ENCODE assay signal across 12 mouse cellular contexts in the genomic region with DNA sequence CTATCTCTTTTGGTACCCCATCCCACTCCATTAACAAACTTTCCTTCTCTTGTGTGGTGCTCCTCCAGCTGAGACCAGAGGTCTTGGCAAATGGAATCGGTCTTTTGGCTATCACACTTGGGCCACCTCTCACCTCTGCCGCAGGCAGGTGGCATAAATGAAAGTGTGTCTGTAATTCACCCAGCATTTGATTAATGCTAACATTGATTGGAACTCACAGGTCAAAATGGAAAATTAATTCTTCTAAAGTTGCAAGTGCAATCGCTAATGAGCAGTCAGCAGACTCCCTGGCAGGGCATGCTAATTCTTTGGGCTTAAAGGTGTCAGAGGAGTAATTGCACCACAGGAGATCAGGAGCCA. TPM values are rescaled to one million over a fixed set of nuclear protein-coding genes. Genes with fewer than 3 reads are reported as not detected.
DNase-seq lines count a peak whose midpoint lies in the region; ATAC-seq and TF ChIP-seq lines count a peak whose summit lies in the region.
"Had no signal": no experiment of that assay in that cellular context is flagged by ENCODE, and none has a peak within 500 bp of the region (broad histone marks: within the 10 kb centered on the region; RNA-seq: fewer than 3 reads in every experiment).

No protein-coding gene starts in this region.

- 0 out of 2 replicates have a peak, but pooled peaks have one; percentile 19 for ATAC-seq in forebrain, embryonic 15.5 days (replicated peaks)
- no peak for ATAC-seq in liver, embryonic 16.5 days (ENCODE audit: low read depth)

- no peaks in the 10 kb centered on the region for H3K36me3 ChIP-seq in forebrain, embryonic 15.5 days
- no peaks in the 10 kb centered on the region for H3K36me3 ChIP-seq in liver, embryonic 16.5 days (ENCODE audit: control insufficient read depth, insufficient read depth)

- no peak for TF ChIP-seq CTCF in gastrocnemius, adult 2 months (IDR thresholded peaks at IDR 0.05)
- TF ChIP-seq CTCF in layer of hippocampus, adult 2 months (conservative IDR thresholded peaks at IDR 0.05) = no peak

- no peaks in the 10 kb centered on the region for H3K27me3 ChIP-seq in forebrain, embryonic 15.5 days
- H3K27me3 ChIP-seq in liver, embryonic 16.5 days (ENCODE audit: control insufficient read depth, insufficient read depth, low read depth, low read length) = no peaks in the 10 kb centered on the region

- no peak overlapping the region for H3K27ac ChIP-seq in gastrocnemius, adult 2 months
- H3K27ac ChIP-seq in layer of hippocampus, adult 2 months = no peak overlapping the region
- H3K27ac ChIP-seq in forebrain, embryonic 15.5 days (replicated peaks) = no peak overlapping the region
- no peak overlapping the region for H3K27ac ChIP-seq in liver, embryonic 16.5 days (ENCODE audit: low read length)

- no peak overlapping the region for H3K9ac ChIP-seq in forebrain, embryonic 15.5 days (replicated peaks)
- no peak overlapping the region for H3K9ac ChIP-seq in liver, embryonic 16.5 days (ENCODE audit: low read depth, low read length)

- 30% methylated on average over 3 of the region's 3 CpGs for WGBS in forebrain, embryonic 15.5 days
- 52% methylated on average over 3 of the region's 3 CpGs for WGBS in liver, embryonic 16.5 days (ENCODE audit: insufficient replicate concordance)

- no peaks in the 10 kb centered on the region for H3K9me3 ChIP-seq in forebrain, embryonic 15.5 days
- H3K9me3 ChIP-seq in liver, embryonic 16.5 days (replicated peaks; ENCODE audit: control insufficient read depth, low read length) = no peaks in the 10 kb centered on the region

- DNase-seq in gastrocnemius, adult 2 months = no peak
- DNase-seq in gastrocnemius, postnatal 14 days = no peak
- no peak for DNase-seq in layer of hippocampus, adult 2 months (ENCODE audit: low spot score in 2 of 2)
- no peak for DNase-seq in layer of hippocampus, adult 11-12 months (ENCODE audit: low spot score)
- no peak for DNase-seq in thymus, adult 18-20 months
- DNase-seq in right cerebral cortex, postnatal 36 days (ENCODE audit: low spot score in 2 of 2) = no peak
- DNase-seq: right cerebral cortex, postnatal 25 days had no signal

- no peak overlapping the region for H3K4me2 ChIP-seq in forebrain, embryonic 15.5 days (replicated peaks)
- H3K4me2 ChIP-seq in liver, embryonic 16.5 days (ENCODE audit: low read depth, low read length) = peak overlapping the region; percentile 39

- peaks cover 12% of the 10 kb centered on the region for H3K4me1 ChIP-seq in forebrain, embryonic 15.5 days
- H3K4me1 ChIP-seq in liver, embryonic 16.5 days (ENCODE audit: control insufficient read depth, low read depth, low read length) = no peaks in the 10 kb centered on the region

- H3K4me3 ChIP-seq in gastrocnemius, adult 2 months = peak overlapping the region; percentile 64
- peak overlapping the region; percentile 50 for H3K4me3 ChIP-seq in layer of hippocampus, adult 2 months
- no peak overlapping the region for H3K4me3 ChIP-seq in forebrain, embryonic 15.5 days
- H3K4me3 ChIP-seq in liver, embryonic 16.5 days (ENCODE audit: low read depth, low read length) = no peak overlapping the region

- intact Hi-C loops in gastrocnemius, adult 2 months (cut with DNase I) = no loop called here
- intact Hi-C loops in gastrocnemius, postnatal 14 days (cut with DNase I; ENCODE audit: low total_unique reads) = no loop called here

RNA-seq across cellular contexts. Expression of a gene that starts 3.2 kb away (rescaled TPM):
- not detected for total RNA-seq in gastrocnemius, adult 2 months (2021)
- total RNA-seq in gastrocnemius, postnatal 14 days (2021) = not detected
- total RNA-seq in layer of hippocampus, adult 2 months (2021) = not detected
- polyA plus RNA-seq in forebrain, embryonic 15.5 days (2015; fragmentation: Nextera tagmentation; extraction: Ambion mirVana) = not detected in 2 replicates
- not detected in 2 replicates for polyA plus RNA-seq in liver, embryonic 16.5 days (2015; fragmentation: Nextera tagmentation; extraction: Ambion mirVana)
- total RNA-seq: layer of hippocampus, postnatal 10 days; megakaryocyte progenitor cell, adult 5-6 weeks had no signal
- polyA plus RNA-seq: frontal cortex, adult 2 months had no signal

RNA-seq across cellular contexts. Expression of a gene that starts 39.3 kb away (rescaled TPM):
- under 1 TPM in 1 of 2 experiments, not detected in 1; 0.11 TPM for total RNA-seq in gastrocnemius, adult 2 months (2021)
- total RNA-seq in gastrocnemius, postnatal 14 days (2021) = under 1 TPM; 0.33 to 0.35 TPM
- under 1 TPM; 0.13 to 0.15 TPM for total RNA-seq in layer of hippocampus, adult 2 months (2021)
- 0.64 and 0.90 TPM in 2 replicates for polyA plus RNA-seq in forebrain, embryonic 15.5 days (2015; fragmentation: Nextera tagmentation; extraction: Ambion mirVana)
- polyA plus RNA-seq in liver, embryonic 16.5 days (2015; fragmentation: Nextera tagmentation; extraction: Ambion mirVana) = not detected in 2 replicates
- total RNA-seq: megakaryocyte progenitor cell, adult 5-6 weeks had no signal

Comparison
In these comparisons a context has a peak if more than half of its experiments do, and no peak if none do; other contexts are left out.
1. H3K4me3 ChIP-seq: peak in gastrocnemius, adult 2 months (single experiment) and layer of hippocampus, adult 2 months (single experiment); none in forebrain, embryonic 15.5 days (single experiment) and liver, embryonic 16.5 days (single experiment).